In the genomic region with DNA sequence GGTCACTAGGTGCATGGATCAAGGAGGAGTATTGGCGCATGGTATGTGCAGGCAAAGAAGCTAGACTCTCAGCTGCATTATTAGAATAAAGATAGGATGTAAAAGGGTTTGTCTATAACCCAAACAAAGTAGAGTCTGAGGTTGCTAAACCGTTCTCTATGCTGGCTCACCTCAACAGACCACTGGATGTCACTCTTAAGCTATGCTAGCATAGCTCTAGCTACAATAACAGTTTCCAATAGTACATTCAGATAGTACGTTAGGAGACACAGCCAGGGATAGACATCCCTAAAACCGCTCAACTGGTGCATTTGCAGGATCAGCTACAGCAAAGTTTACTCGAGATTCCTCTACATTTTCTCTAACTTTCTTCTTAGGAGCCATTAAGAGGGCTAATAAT, we compare ENCODE assay signal across 9 mouse cellular contexts. TPM values are rescaled to one million over a fixed set of nuclear protein-coding genes. Genes with fewer than 3 reads are reported as not detected.
DNase-seq lines count a peak whose midpoint lies in the region; ATAC-seq and TF ChIP-seq lines count a peak whose summit lies in the region.
"Had no signal": no experiment of that assay in that cellular context is flagged by ENCODE, and none has a peak within 500 bp of the region (broad histone marks: within the 10 kb centered on the region; RNA-seq: fewer than 3 reads in every experiment).

No protein-coding gene starts in this region.

- intact Hi-C loops in left cerebral cortex, adult 2 months (cut with DNase I), result loop anchor here (1.0 to 10.0 kb wide), 2 partner anchors 238 to 523 kb away; no protein-coding TSS in a partner anchor

- no peak overlapping the region for H3K27ac ChIP-seq in left cerebral cortex, adult 2 months
- H3K27ac ChIP-seq: liver, embryonic 15.5 days had no signal

- DNase-seq in cerebellum, adult 9-10 months, result peak; percentile 4
- no peak for DNase-seq in cerebellum, adult 9-11 months
- peak in 1 of 2 experiments; percentile 20 for DNase-seq in left cerebral cortex, adult 2 months (ENCODE audit: extremely low spot score in 1 of 2, low spot score in 2 of 2)
- DNase-seq in left cerebral cortex, adult 8-10 months (ENCODE audit: low spot score in 2 of 2), result no peak
- DNase-seq in embryo, embryonic 9.5 days (ENCODE audit: extremely low spot score), result peak; percentile 32
- peak; percentile 52 for DNase-seq in lung, postnatal 10 days
- DNase-seq in ovary, adult 18-20 months (ENCODE audit: low spot score), result no peak

- TF ChIP-seq CTCF in left cerebral cortex, adult 2 months (IDR thresholded peaks at IDR 0.05), result peak; percentile 80

- no peak overlapping the region for H3K4me3 ChIP-seq in left cerebral cortex, adult 2 months
- H3K4me3 ChIP-seq: liver, embryonic 15.5 days had no signal

- ATAC-seq in activated CD4-positive, CD25-positive, alpha-beta regulatory T cell, adult 4 months, result no peak

RNA-seq across cellular contexts. Expression of gene Spdl1, which starts 48.1 kb away (rescaled TPM):
- total RNA-seq in left cerebral cortex, adult 2 months (2021), result under 1 TPM; 0.23 to 0.35 TPM
- under 1 TPM; 0.15 to 0.87 (median 0.51) TPM for total RNA-seq in left cerebral cortex, adult 8-10 months (2022)
- 1 to 10 TPM; 5.4 to 6.4 TPM for polyA plus RNA-seq in activated CD4-positive, CD25-positive, alpha-beta regulatory T cell, adult 4 months (2017; shearing (Covaris generic))

Comparison
In these comparisons a context has a peak if more than half of its experiments do, and no peak if none do; other contexts are left out.
1. DNase-seq: peak in cerebellum, adult 9-10 months (single experiment), embryo, embryonic 9.5 days (single experiment) and lung, postnatal 10 days (single experiment); none in cerebellum, adult 9-11 months (single experiment), left cerebral cortex, adult 8-10 months (0 of 2) and ovary, adult 18-20 months (single experiment).